Mouse (Mus musculus): ENCODE results near the gene Arhgdib.

- TF ChIP-seq CTCF (IDR thresholded peaks at IDR 0.05; ENCODE audit: low read depth, low read length) (no peak), POLR2A (IDR thresholded peaks at IDR 0.05; ENCODE audit: insufficient read depth, low read length) (no peak)
These were observed 18.2 kb downstream of the Arhgdib start, which contains the start of gene Pde6h for GRCm38 (mm10) chr6:136923532-136923931.
